Mouse (Mus musculus) cerebellum, adult 9-10 months (tissue): ENCODE measurements around the gene Ksr1.
"Not testable (repeated sequence)": the region's sequence is repeated elsewhere in the genome, so short reads cannot be mapped to it uniquely, and the experiment has no call there.

ENCODE experiments used
- DNase-seq: peaks from one replicate; pipeline ENCODE4 v3.0.0; 2022

The Ksr1 gene

GRCm38 (mm10) chr11:79005578-79006394 lies 140.4 kb downstream of the Ksr1 start:
- no peak for DNase-seq

- no peak for DNase-seq
Observed at GRCm38 (mm10) chr11:79003769-79004638, 142.2 kb downstream of the Ksr1 start.

- no peak for DNase-seq
Observed at GRCm38 (mm10) chr11:79003053-79003768, 143.0 kb downstream of the Ksr1 start.

GRCm38 (mm10) chr11:79002551-79002951 lies 143.7 kb downstream of the Ksr1 start:
- no peak for DNase-seq

- no peak for DNase-seq
Observed at GRCm38 (mm10) chr11:79001871-79002270, 144.3 kb downstream of the Ksr1 start.

GRCm38 (mm10) chr11:78999118-78999517 lies 147.1 kb downstream of the Ksr1 start:
- DNase-seq = no peak

- not testable (repeated sequence) for DNase-seq
Observed at GRCm38 (mm10) chr11:78990875-78991543, 155.2 kb downstream of the Ksr1 start.

GRCm38 (mm10) chr11:78990096-78990495 lies 156.1 kb downstream of the Ksr1 start:
- no peak for DNase-seq

- DNase-seq = not testable (repeated sequence)
Observed at GRCm38 (mm10) chr11:78989206-78989605, 157.0 kb downstream of the Ksr1 start.

GRCm38 (mm10) chr11:78986311-78987002 lies 159.8 kb downstream of the Ksr1 start:
- no peak for DNase-seq

GRCm38 (mm10) chr11:78985505-78985904 lies 160.7 kb downstream of the Ksr1 start:
- DNase-seq = no peak

GRCm38 (mm10) chr11:78984483-78985177 lies 161.6 kb downstream of the Ksr1 start, which contains the start of gene Lgals9:
TSS of gene Lgals9 (minus strand) at chr11:78984946.
- no peak for DNase-seq

GRCm38 (mm10) chr11:78983539-78983938 lies 162.7 kb downstream of the Ksr1 start:
- no peak for DNase-seq

GRCm38 (mm10) chr11:78982513-78983291 lies 163.5 kb downstream of the Ksr1 start:
- DNase-seq = no peak

- no peak for DNase-seq
Observed at GRCm38 (mm10) chr11:78982042-78982441, 164.2 kb downstream of the Ksr1 start.

GRCm38 (mm10) chr11:78980083-78980634 lies 166.0 kb downstream of the Ksr1 start:
- no peak for DNase-seq

GRCm38 (mm10) chr11:78978176-78979019 lies 167.8 kb downstream of the Ksr1 start:
- DNase-seq = no peak

GRCm38 (mm10) chr11:78976731-78977510 lies 169.3 kb downstream of the Ksr1 start:
- no peak for DNase-seq
